Mouse (Mus musculus) liver, embryonic 15.5 days (tissue): ENCODE measurements around the gene Tdrd12. TPM values are rescaled to one million over a fixed set of nuclear protein-coding genes. Genes with fewer than 3 reads are reported as not detected.

Experiments
- ATAC-seq: fragments of 200-750 bp; cut with Nextera tagmentation; 2 replicates; pipeline ENCODE4 v1.8.0; 2017; ENCODE audit warnings: moderate number of reproducible peaks, mild to moderate bottlenecking, moderate library complexity; ENCODE audit not compliant: insufficient read depth
- H3K27ac ChIP-seq: fragments of 300-500 bp; sonication (generic); replicated peaks from 2 replicates; pipeline ENCODE4 v1.5.1; 2015; ENCODE audit warnings: mild to moderate bottlenecking, inconsistent platforms
- H3K27me3 ChIP-seq: fragments of 300-500 bp; sonication (generic); 2 replicates; pipeline ENCODE4 v1.6.1; 2015; ENCODE audit warnings: mild to moderate bottlenecking, inconsistent platforms
- H3K36me3 ChIP-seq: fragments of 300-500 bp; sonication (generic); replicated peaks from 2 replicates; pipeline ENCODE4 v1.6.1; 2015; ENCODE audit warnings: moderate library complexity, mild to moderate bottlenecking, inconsistent platforms
- H3K4me1 ChIP-seq: fragments of 300-500 bp; sonication (generic); replicated peaks from 2 replicates; pipeline ENCODE4 v1.6.1; 2015; ENCODE audit warnings: inconsistent platforms
- H3K4me2 ChIP-seq: fragments of 300-500 bp; sonication (generic); 2 replicates; pipeline ENCODE4 v1.6.1; 2015; ENCODE audit warnings: moderate library complexity, mild to moderate bottlenecking, inconsistent platforms
- H3K4me3 ChIP-seq: fragments of 300-500 bp; sonication (generic); replicated peaks from 2 replicates; pipeline ENCODE4 v1.5.1; 2015; ENCODE audit warnings: mild to moderate bottlenecking, inconsistent platforms
- H3K9ac ChIP-seq: fragments of 300-500 bp; sonication (generic); 2 replicates; pipeline ENCODE4 v1.6.1; 2015; ENCODE audit warnings: moderate library complexity, mild to moderate bottlenecking, inconsistent platforms
- H3K9me3 ChIP-seq: fragments of 300-500 bp; sonication (generic); replicated peaks from 2 replicates; pipeline ENCODE4 v1.6.1; 2016; ENCODE audit warnings: inconsistent platforms
- WGBS: fragments of 180-500 bp; shearing (Covaris S2); methylation state at CpG from one replicate; pipeline ENCODE4 v1.1.7; 2015; ENCODE audit warnings: mixed read lengths; ENCODE audit not compliant: insufficient replicate concordance; 5-methylcytosine and 5-hydroxymethylcytosine counted together
- polyA plus RNA-seq: library from polyadenylated mRNA; unstranded; fragments of >200 nt; fragmentation: Nextera tagmentation; extraction: Ambion mirVana; gene quantifications from 2 replicates; pipeline ENCODE4 v1.2.1, GENCODE M21; 2015

Tdrd12 gene
- polyA plus RNA-seq, 1 experiment from 2014 or later: 0.20 TPM

DNA sequence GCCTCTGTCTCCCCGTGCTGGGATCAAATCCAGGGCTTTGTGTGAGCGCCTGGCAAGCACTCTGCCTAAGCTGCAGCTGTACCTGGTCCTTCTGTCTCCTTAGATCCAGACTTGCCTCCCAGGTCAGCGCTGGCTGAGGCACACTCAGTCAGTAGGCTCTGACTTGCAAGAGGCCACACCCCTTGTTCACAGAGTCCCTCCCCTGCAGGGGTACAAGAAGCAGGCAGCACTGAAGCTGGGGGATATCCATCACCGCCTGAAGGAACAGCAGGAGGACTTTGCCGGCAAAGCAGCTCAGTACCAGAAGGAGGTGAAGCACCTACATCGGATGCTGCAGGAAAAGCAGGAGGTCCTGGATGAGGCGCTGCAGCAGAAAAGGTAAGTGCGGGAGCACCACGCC lies 102.3 kb downstream of the Tdrd12 start:
- H3K4me2 ChIP-seq: no peak overlapping the region
- peaks cover 53% of the 10 kb centered on the region for H3K36me3 ChIP-seq
- H3K4me3 ChIP-seq: no peak overlapping the region
- 82% methylated on average over 9 of the region's 9 CpGs for WGBS
- H3K9ac ChIP-seq: no peak overlapping the region
- H3K4me1 ChIP-seq: no peaks in the 10 kb centered on the region
- no peak overlapping the region for H3K27ac ChIP-seq
- no peaks in the 10 kb centered on the region for H3K9me3 ChIP-seq
- no peak for ATAC-seq
- no peaks in the 10 kb centered on the region for H3K27me3 ChIP-seq

DNA sequence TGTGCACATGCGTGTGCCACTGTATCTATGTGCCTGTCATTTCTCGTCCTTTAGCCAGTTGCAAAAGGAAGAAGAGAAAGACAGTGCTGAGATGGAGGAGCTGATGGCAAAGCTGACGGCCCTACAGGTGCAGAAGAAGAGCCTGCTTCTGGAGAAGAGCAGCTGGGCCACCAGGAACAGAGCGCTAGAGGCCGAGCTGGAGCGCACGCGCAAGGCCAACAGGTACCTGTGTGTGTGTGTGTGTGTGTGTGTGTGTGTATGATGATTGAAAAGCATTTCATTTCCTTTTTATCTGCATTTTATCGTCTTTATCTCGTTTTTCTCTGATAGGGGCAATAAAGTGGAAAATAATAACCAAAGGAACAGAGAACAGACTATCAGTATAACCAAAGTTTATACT lies 109.4 kb downstream of the Tdrd12 start:
- ATAC-seq: no peak
- H3K36me3 ChIP-seq: peaks cover 47% of the 10 kb centered on the region

DNA sequence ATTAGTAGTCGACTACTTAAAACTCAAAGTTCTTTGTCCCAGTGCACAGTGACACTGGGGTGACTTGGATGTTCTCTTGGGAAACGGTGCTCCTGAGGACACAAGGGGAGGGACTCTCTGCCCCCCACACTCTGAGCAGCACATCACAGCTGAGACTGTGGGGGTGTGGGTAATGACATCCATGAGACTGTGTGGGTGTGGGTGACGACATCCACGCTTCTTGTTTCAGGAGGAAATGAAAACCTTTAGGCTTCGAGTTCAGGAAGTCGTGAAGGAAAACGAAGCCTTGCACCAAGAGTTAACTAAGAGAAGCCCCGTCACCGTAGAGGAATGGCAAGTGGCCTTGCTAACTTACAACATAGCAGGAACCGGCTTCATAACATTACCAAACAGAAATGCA lies 114.5 kb downstream of the Tdrd12 start:
- ATAC-seq: no peak
- Histone ChIP-seq H3K4me1 (no peaks in the 10 kb centered on the region), H3K9ac (no peak overlapping the region), H3K27me3 (no peaks in the 10 kb centered on the region), H3K4me2 (no peak overlapping the region), H3K27ac (no peak overlapping the region), H3K36me3 (peaks cover 52% of the 10 kb centered on the region), H3K9me3 (no peaks in the 10 kb centered on the region), H3K4me3 (no peak overlapping the region)
- 77% methylated on average over 10 of the region's 10 CpGs for WGBS

More for the DNA sequence above, 109.4 kb downstream of the Tdrd12 start:
- WGBS: 84% methylated on average over 10 of the region's 10 CpGs
- no peak overlapping the region for H3K27ac ChIP-seq
- H3K4me3 ChIP-seq: no peak overlapping the region
- H3K4me2 ChIP-seq: no peak overlapping the region
- H3K9me3 ChIP-seq: no peaks in the 10 kb centered on the region
- H3K4me1 ChIP-seq: no peaks in the 10 kb centered on the region
- H3K27me3 ChIP-seq: no peaks in the 10 kb centered on the region
- H3K9ac ChIP-seq: no peak overlapping the region

Other genes with a start within 250 kb of the Tdrd12 start
- gene Gpatch1, start 219.3 kb downstream of the Tdrd12 start, polyA plus RNA-seq: 5.6 and 5.7 TPM in 2 replicates
- gene Rhpn2, start 203.6 kb downstream of the Tdrd12 start, polyA plus RNA-seq: 5.0 and 6.6 TPM in 2 replicates
- gene Faap24, start 140.9 kb downstream of the Tdrd12 start, polyA plus RNA-seq: 18.5 and 19.7 TPM in 2 replicates
- gene Cep89, start 140.7 kb downstream of the Tdrd12 start, polyA plus RNA-seq: 19.1 and 19.4 TPM in 2 replicates
- gene Slc7a9, start 88.9 kb downstream of the Tdrd12 start, polyA plus RNA-seq: 1.8 and 2.1 TPM in 2 replicates
- 67.2 and 69.0 TPM in 2 replicates for gene Nudt19, start 18.6 kb upstream of the Tdrd12 start, polyA plus RNA-seq
- 0.03 TPM in 2 replicates for gene Rgs9bp, start 47.8 kb upstream of the Tdrd12 start, polyA plus RNA-seq
- 20.7 and 22.6 TPM in 2 replicates for gene Ankrd27, start 48.5 kb upstream of the Tdrd12 start, polyA plus RNA-seq
- 99.7 and 102 TPM in 2 replicates for gene Pdcd5, start 109.8 kb upstream of the Tdrd12 start, polyA plus RNA-seq
- 6.5 and 8.0 TPM in 2 replicates for gene Dpy19l3, start 216.7 kb upstream of the Tdrd12 start, polyA plus RNA-seq